Mouse (Mus musculus): Measurements from ENCODE around the gene Man1c1. TPM values are rescaled to one million over a fixed set of nuclear protein-coding genes. Genes with fewer than 3 reads are reported as not detected.

The Man1c1 gene
- total RNA-seq, 1 experiment from 2014 or later, result 12.8 TPM

Other genes starting within 250 kb of the Man1c1 start
- gene Stmn1, start 236.0 kb downstream of the Man1c1 start, total RNA-seq (2017), result 17.1 to 48.5 TPM (median 25.0 TPM) in 3 replicates
- gene Paqr7, start 207.6 kb downstream of the Man1c1 start, total RNA-seq (2017), result 2.3 to 9.8 TPM (median 5.0 TPM) in 3 replicates
- not detected in 3 replicates for gene Aunip, start 193.3 kb downstream of the Man1c1 start, total RNA-seq (2017)
- 35.4 to 39.0 TPM (median 37.6 TPM) in 3 replicates for gene Mtfr1l, start 168.9 kb downstream of the Man1c1 start, total RNA-seq (2017)
- 13.0 to 27.3 TPM (median 15.4 TPM) in 3 replicates for gene Selenon, start 152.1 kb downstream of the Man1c1 start, total RNA-seq (2017)
- 32.2 to 42.1 TPM (median 33.3 TPM) in 3 replicates for gene Ldlrap1, start 63.7 kb upstream of the Man1c1 start, total RNA-seq (2017)
- 36.1 to 41.4 TPM (median 38.3 TPM) in 3 replicates for gene Maco1, start 149.1 kb upstream of the Man1c1 start, total RNA-seq (2017)
- gene Rhd, start 160.2 kb upstream of the Man1c1 start, total RNA-seq (2017), result not detected in 3 replicates
- 424 to 614 TPM (median 508 TPM) in 3 replicates for gene Tmem50a, start 210.7 kb upstream of the Man1c1 start, total RNA-seq (2017)
- gene Rsrp1, start 219.3 kb upstream of the Man1c1 start, total RNA-seq (2017), result 359 to 640 TPM (median 511 TPM) in 3 replicates
- gene Syf2, start 226.6 kb upstream of the Man1c1 start, total RNA-seq (2017), result 551 to 822 TPM (median 699 TPM) in 3 replicates